Mouse (Mus musculus): ENCODE measurements at regions not wholly inside any gene's neighbourhood (a gene's known extent, or its start where the extent isn't known, plus 50 kb on each side); places are given as distances from the start of the nearest gene placed in this dataset.

GRCm38 (mm10) chr3:16816814-16817213, 810.6 kb upstream of the Gm5150 start:
- DNase-seq (ENCODE audit: extremely low spot score) = no peak

DNA sequence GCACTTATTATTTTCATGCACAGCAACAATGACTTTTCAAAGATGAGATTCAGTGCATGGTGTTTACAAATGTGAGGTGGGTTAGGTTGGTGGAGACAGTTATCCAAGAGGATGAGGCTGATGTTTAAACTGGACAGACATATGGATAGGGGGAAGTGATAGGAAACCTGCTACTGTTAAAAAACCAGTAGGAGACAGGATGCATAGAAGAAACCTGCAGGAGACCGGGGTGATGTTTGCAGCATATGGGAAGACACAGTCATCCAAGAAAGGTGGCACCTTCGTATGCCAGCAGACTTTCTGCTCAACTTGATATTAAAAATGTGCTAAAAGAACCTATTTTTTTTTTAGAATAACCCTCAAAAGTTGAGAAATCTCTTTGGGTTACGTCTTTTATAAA, 809.9 kb upstream of the Gm5150 start:
- DNase-seq (ENCODE audit: extremely low spot score) = no peak

GRCm38 (mm10) chr3:16810878-16811611, 804.8 kb upstream of the Gm5150 start:
- DNase-seq (ENCODE audit: extremely low spot score) = no peak

- no peak for DNase-seq (ENCODE audit: extremely low spot score)
Observed at GRCm38 (mm10) chr3:16803603-16804002, 797.4 kb upstream of the Gm5150 start.
